Mouse (Mus musculus) stomach, postnatal 0 days (tissue): Measurements from ENCODE around the gene Sesn1. TPM values are rescaled to one million over a fixed set of nuclear protein-coding genes. Genes with fewer than 3 reads are reported as not detected.

Experiments
- ATAC-seq: fragments of 200-750 bp; cut with Nextera tagmentation; 2 replicates; pipeline ENCODE4 v1.8.0; 2017; ENCODE audit not compliant: low FRiP score, low TSS enrichment
- DNase-seq: peaks from one replicate; pipeline ENCODE4 v3.0.0-alpha.2; 2016; ENCODE audit warnings: low spot score
- H3K27ac ChIP-seq: fragments of 300-500 bp; sonication (generic); replicated peaks from 2 replicates; pipeline ENCODE4 v1.5.1; 2014; ENCODE audit warnings: mild to moderate bottlenecking, control low read depth
- H3K27me3 ChIP-seq: fragments of 300-500 bp; sonication (generic); 2 replicates; pipeline ENCODE4 v1.6.1; 2014; ENCODE audit warnings: low read length; ENCODE audit not compliant: control insufficient read depth, insufficient read depth
- H3K36me3 ChIP-seq: fragments of 300-500 bp; sonication (generic); 2 replicates; pipeline ENCODE4 v1.6.1; 2014; ENCODE audit warnings: low read length, mixed read lengths; ENCODE audit not compliant: control insufficient read depth, insufficient read depth
- H3K4me1 ChIP-seq: fragments of 300-500 bp; sonication (generic); replicated peaks from 2 replicates; pipeline ENCODE4 v1.6.1; 2014; ENCODE audit warnings: antibody characterized with exemption; ENCODE audit not compliant: control insufficient read depth, insufficient read depth
- H3K4me2 ChIP-seq: fragments of 300-500 bp; sonication (generic); replicated peaks from 2 replicates; pipeline ENCODE4 v1.6.1; 2014; ENCODE audit warnings: low read depth, mild to moderate bottlenecking, control low read depth, moderate library complexity
- H3K4me3 ChIP-seq: fragments of 300-500 bp; sonication (generic); 2 replicates; pipeline ENCODE4 v1.5.1; 2014; ENCODE audit warnings: low read depth, low read length, control low read depth
- H3K9ac ChIP-seq: fragments of 300-500 bp; sonication (generic); 2 replicates; pipeline ENCODE4 v1.6.1; 2014; ENCODE audit warnings: mild to moderate bottlenecking, low read length, control low read depth, mixed read lengths
- H3K9me3 ChIP-seq: fragments of 300-500 bp; sonication (generic); 2 replicates; pipeline ENCODE4 v1.6.1; 2016; ENCODE audit warnings: low read length; ENCODE audit not compliant: control insufficient read depth
- CTCF ChIP-seq: IDR thresholded peaks from 2 replicates; pipeline ENCODE4 v1.5.1; 2016; ENCODE audit warnings: antibody characterized with exemption, low read depth, mild to moderate bottlenecking, moderate library complexity
- EP300 ChIP-seq: optimal IDR thresholded peaks from 2 replicates; pipeline ENCODE3; 2016; ENCODE audit warnings: antibody characterized with exemption
- WGBS: fragments of 180-500 bp; shearing (Covaris S2); extraction: QIAGEN DNeasy Blood & Tissue Kit; methylation state at CpG from one replicate; pipeline ENCODE4 v1.1.7; 2014; 5-methylcytosine and 5-hydroxymethylcytosine counted together
- polyA plus RNA-seq: library from polyadenylated mRNA; unstranded; fragments of >200 nt; fragmentation: Nextera tagmentation; extraction: Ambion mirVana; gene quantifications from 2 replicates; pipeline ENCODE4 v1.2.1, GENCODE M21; 2015

Gene Sesn1
- polyA plus RNA-seq, 1 experiment from 2014 or later = 20.1 TPM

DNA sequence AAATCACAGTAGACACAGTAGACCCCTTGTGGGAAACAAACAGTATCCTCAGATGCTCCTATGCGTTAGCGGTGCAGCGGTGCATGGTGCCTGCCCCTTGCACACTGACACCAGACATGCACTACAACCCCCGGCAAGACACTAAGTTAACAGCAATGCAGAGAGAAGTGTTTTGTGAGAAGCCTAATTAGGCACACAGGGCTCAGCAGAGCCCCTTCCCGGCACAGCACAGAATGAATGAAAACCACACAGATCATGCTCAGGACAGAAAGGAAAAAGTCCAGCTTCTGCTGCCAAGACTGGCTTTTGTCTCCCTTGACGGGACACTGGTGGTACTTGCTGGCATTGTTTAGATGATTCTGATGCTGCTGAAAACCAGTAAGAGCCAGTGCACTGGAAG is 99.2 kb downstream of the Sesn1 start:
- Histone ChIP-seq H3K4me2 (no peak overlapping the region), H3K27me3 (no peaks in the 10 kb centered on the region), H3K9ac (no peak overlapping the region), H3K4me1 (no peaks in the 10 kb centered on the region), H3K9me3 (no peaks in the 10 kb centered on the region), H3K27ac (no peak overlapping the region), H3K36me3 (peaks cover 20% of the 10 kb centered on the region), H3K4me3 (no peak overlapping the region)
- WGBS = 81% methylated on average over 6 of the region's 6 CpGs
- ATAC-seq (no peak), DNase-seq (no peak)
- no peak for TF ChIP-seq CTCF
- no peak for TF ChIP-seq EP300

DNA sequence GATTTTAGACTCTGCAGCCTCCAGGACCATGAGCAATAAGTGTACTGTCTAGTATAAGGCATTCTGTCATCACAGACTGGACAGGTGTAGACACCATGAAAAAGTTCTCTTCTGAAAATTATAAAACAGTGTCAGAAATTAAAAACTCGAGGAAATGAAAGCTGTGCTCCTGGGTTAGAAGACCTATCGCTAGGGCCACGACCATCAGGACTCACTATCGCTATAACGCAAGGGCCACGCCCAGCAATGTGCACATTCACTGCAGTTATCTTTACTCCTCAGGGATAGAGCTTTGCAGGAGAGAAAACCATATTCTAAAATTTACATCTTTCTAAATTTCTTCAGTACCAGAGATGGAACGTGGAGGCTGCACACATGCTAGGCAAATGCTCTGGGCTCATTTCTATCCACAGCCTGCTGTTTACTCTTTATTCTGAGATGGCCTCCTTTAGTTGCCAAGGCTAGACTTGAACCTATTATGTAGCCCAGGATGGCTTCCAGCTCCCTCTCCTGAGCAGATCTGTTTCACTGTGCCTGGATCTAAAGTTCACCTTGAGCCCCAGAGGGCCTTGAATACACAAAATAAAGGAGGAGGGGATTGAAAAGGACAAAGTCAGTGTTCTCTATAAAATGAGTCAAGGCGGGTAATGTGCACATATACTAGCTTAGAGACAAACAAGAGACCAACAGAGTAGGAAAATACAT is 102.7 kb downstream of the Sesn1 start:
- 77% methylated on average over 8 of the region's 8 CpGs for WGBS
- Histone ChIP-seq H3K9me3 (no peaks in the 10 kb centered on the region), H3K9ac (no peak overlapping the region), H3K36me3 (peaks cover 2% of the 10 kb centered on the region), H3K4me3 (no peak overlapping the region), H3K4me1 (no peaks in the 10 kb centered on the region), H3K4me2 (no peak overlapping the region), H3K27ac (no peak overlapping the region), H3K27me3 (no peaks in the 10 kb centered on the region)
- TF ChIP-seq CTCF (no peak), EP300 (no peak)
- DNase-seq (no peak), ATAC-seq (no peak)

DNA sequence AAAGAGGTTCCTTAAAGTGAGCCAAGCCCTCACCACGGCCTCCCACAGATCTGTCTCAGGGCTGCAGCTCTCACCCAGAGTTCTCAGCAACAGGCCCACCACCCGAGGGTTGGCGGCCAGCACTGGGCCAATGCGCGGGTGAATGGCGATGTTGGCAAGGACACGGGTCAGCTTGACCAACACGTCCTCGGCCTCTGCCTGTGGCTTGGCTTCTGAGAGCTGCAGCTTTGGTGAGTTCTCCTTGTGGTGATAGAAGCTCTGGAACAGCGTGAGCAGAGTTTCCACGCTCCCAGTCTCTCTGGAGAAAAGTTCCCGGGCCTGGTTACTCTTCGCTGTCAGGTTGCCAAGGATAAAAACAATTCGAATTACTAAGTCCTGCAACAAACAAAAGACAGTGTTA is 117.0 kb downstream of the Sesn1 start:
- DNase-seq = no peak
- H3K4me2 ChIP-seq = no peak overlapping the region
- 87% methylated on average over 14 of the region's 14 CpGs for WGBS
- H3K36me3 ChIP-seq = no peaks in the 10 kb centered on the region
- H3K27ac ChIP-seq = no peak overlapping the region
- no peak for ATAC-seq
- H3K27me3 ChIP-seq = no peaks in the 10 kb centered on the region
- no peak overlapping the region for H3K4me3 ChIP-seq
- no peaks in the 10 kb centered on the region for H3K4me1 ChIP-seq
- no peak overlapping the region for H3K9ac ChIP-seq
- H3K9me3 ChIP-seq = no peaks in the 10 kb centered on the region
- TF ChIP-seq EP300 = no peak
- TF ChIP-seq CTCF = no peak

DNA sequence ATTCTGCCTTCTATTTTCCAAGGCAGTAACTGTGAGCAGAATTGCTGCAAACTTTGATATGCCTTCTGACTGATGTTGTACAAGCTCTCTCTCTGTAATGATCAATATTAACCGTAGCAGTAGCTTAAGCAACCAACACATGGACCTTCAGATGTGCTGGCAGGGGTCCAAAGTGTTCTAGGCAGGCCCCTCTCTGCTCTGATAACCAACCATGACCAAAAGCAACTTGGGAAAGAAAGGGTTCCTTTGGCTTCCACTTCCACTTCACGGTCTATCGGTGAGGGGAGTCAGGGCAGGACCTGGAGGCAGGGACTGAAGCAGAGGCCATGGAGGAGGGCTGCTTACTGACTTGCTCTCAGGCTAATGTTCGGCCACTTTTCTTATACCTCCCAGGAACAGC is 121.2 kb downstream of the Sesn1 start:
- H3K27me3 ChIP-seq = no peaks in the 10 kb centered on the region
- H3K9me3 ChIP-seq = no peaks in the 10 kb centered on the region
- no peak overlapping the region for H3K9ac ChIP-seq
- H3K4me2 ChIP-seq = no peak overlapping the region
- H3K4me1 ChIP-seq = peaks cover 6% of the 10 kb centered on the region
- 57% methylated on average over 4 of the region's 4 CpGs for WGBS
- TF ChIP-seq CTCF (no peak), EP300 (no peak)
- ATAC-seq (no peak), DNase-seq (no peak)
- H3K27ac ChIP-seq = no peak overlapping the region
- no peaks in the 10 kb centered on the region for H3K36me3 ChIP-seq
- no peak overlapping the region for H3K4me3 ChIP-seq

DNA sequence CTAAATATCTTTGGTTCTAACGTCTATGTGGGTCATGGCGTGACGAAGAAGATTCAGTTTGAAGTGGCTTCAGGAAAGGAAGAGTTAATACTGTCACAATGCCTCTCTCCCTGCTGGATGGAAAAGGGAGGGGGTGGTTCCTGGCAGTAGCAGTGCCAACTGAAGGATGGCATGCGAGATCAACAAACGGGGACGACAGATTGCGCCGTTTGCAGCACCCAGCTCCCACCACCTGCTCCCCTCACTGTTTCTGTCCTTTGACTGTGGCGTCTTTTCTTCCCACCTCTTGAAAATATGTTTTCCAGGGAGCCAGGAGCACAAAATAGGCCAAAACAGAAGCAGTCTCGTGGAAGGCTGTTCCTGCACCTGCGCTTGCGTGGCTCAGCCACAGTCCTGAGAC is 122.2 kb downstream of the Sesn1 start:
- Histone ChIP-seq H3K27ac (no peak overlapping the region), H3K36me3 (no peaks in the 10 kb centered on the region), H3K9me3 (no peaks in the 10 kb centered on the region), H3K27me3 (no peaks in the 10 kb centered on the region), H3K4me1 (peaks cover 6% of the 10 kb centered on the region), H3K4me2 (no peak overlapping the region), H3K4me3 (no peak overlapping the region), H3K9ac (no peak overlapping the region)
- ATAC-seq (no peak), DNase-seq (no peak)
- no peak for TF ChIP-seq EP300
- TF ChIP-seq CTCF = no peak
- 72% methylated on average over 12 of the region's 12 CpGs for WGBS

DNA sequence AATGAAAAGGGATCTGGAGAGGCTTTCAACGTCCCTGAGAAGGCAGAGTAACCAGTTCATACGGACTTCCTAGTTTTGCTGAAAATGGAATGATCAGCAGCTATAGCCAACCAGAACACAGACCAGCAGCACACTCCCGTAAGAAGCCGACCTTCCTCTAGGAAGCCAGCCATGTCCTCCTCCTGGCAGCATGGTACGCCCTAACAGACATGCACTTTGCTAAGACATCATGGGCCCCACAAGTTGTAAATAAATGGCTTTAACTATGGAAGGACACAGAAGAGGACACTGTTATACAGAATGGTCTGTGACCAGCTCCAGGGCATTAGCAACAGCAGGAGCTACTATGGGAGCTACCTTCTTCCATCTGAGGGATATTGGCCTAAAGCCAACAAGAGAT is 123.2 kb downstream of the Sesn1 start:
- no peak overlapping the region for H3K4me3 ChIP-seq
- no peaks in the 10 kb centered on the region for H3K36me3 ChIP-seq
- no peak overlapping the region for H3K27ac ChIP-seq
- H3K9me3 ChIP-seq = no peaks in the 10 kb centered on the region
- TF ChIP-seq EP300 = no peak
- no peak for TF ChIP-seq CTCF
- H3K9ac ChIP-seq = no peak overlapping the region
- ATAC-seq (no peak), DNase-seq (no peak)
- WGBS = 78% methylated on average over 5 of the region's 5 CpGs
- H3K4me1 ChIP-seq = peaks cover 6% of the 10 kb centered on the region
- no peaks in the 10 kb centered on the region for H3K27me3 ChIP-seq
- no peak overlapping the region for H3K4me2 ChIP-seq
